Mouse (Mus musculus): ENCODE results near the gene Paxip1. TPM values are rescaled to one million over a fixed set of nuclear protein-coding genes. Genes with fewer than 3 reads are reported as not detected.

Gene Paxip1
- polyA plus RNA-seq, 1 experiment from 2014 or later, result 44.9 TPM

- WGBS, result 32% methylated on average over 21 of the region's 21 CpGs
Observed at GRCm38 (mm10) chr5:27790086-27790909, 1.2 kb downstream of the Paxip1 start.

GRCm38 (mm10) chr5:27789586-27789985 lies 1.9 kb downstream of the Paxip1 start:
- Histone ChIP-seq H3K27ac (no peak overlapping the region), H3K4me3 (replicated peaks) (peak overlapping the region; percentile 72), H3K9ac (replicated peaks) (peak overlapping the region; percentile 84), H3K36me3 (peaks cover 47% of the 10 kb centered on the region), H3K4me2 (peak overlapping the region; percentile 69), H3K9me3 (no peaks in the 10 kb centered on the region), H3K4me1 (replicated peaks) (peaks cover 18% of the 10 kb centered on the region), H3K27me3 (no peaks in the 10 kb centered on the region)
- no peak for ATAC-seq (ENCODE audit: insufficient number of reproducible peaks, insufficient read depth, low FRiP score, low TSS enrichment, low read depth)
- WGBS, result 81% methylated on average over 10 of the region's 10 CpGs

More at GRCm38 (mm10) chr5:27790086-27790909, 1.2 kb downstream of the Paxip1 start:
- Histone ChIP-seq H3K27ac (peak overlapping the region; percentile 95), H3K9me3 (no peaks in the 10 kb centered on the region), H3K4me3 (replicated peaks) (peak overlapping the region; percentile 72), H3K4me1 (replicated peaks) (peaks cover 18% of the 10 kb centered on the region), H3K36me3 (peaks cover 40% of the 10 kb centered on the region), H3K9ac (replicated peaks) (peak overlapping the region; percentile 84), H3K4me2 (peak overlapping the region; percentile 69), H3K27me3 (no peaks in the 10 kb centered on the region)
- ATAC-seq (ENCODE audit: insufficient number of reproducible peaks, insufficient read depth, low FRiP score, low TSS enrichment, low read depth), result no peak

- H3K27me3 ChIP-seq, result no peaks in the 10 kb centered on the region
- H3K4me3 ChIP-seq (replicated peaks), result no peak overlapping the region
- H3K4me1 ChIP-seq (replicated peaks), result no peaks in the 10 kb centered on the region
- peaks cover 89% of the 10 kb centered on the region for H3K36me3 ChIP-seq
- H3K4me2 ChIP-seq, result no peak overlapping the region
- ATAC-seq (ENCODE audit: insufficient number of reproducible peaks, insufficient read depth, low FRiP score, low TSS enrichment, low read depth), result no peak
- 95% methylated on average over 9 of the region's 9 CpGs for WGBS
- H3K9ac ChIP-seq (replicated peaks), result no peak overlapping the region
- H3K27ac ChIP-seq, result no peak overlapping the region
- no peaks in the 10 kb centered on the region for H3K9me3 ChIP-seq
Observed at GRCm38 (mm10) chr5:27783381-27783780, 8.1 kb downstream of the Paxip1 start.

- Histone ChIP-seq H3K4me3 (replicated peaks) (no peak overlapping the region), H3K4me1 (replicated peaks) (no peaks in the 10 kb centered on the region), H3K4me2 (no peak overlapping the region), H3K27ac (no peak overlapping the region), H3K36me3 (peaks cover 98% of the 10 kb centered on the region), H3K27me3 (no peaks in the 10 kb centered on the region), H3K9me3 (no peaks in the 10 kb centered on the region), H3K9ac (replicated peaks) (no peak overlapping the region)
- 89% methylated on average over 5 of the region's 5 CpGs for WGBS
- no peak for ATAC-seq (ENCODE audit: insufficient number of reproducible peaks, insufficient read depth, low FRiP score, low TSS enrichment, low read depth)
Observed at GRCm38 (mm10) chr5:27767948-27768347, 23.5 kb downstream of the Paxip1 start.

- Histone ChIP-seq H3K27me3 (no peaks in the 10 kb centered on the region), H3K36me3 (peaks cover 98% of the 10 kb centered on the region)
- 91% methylated on average over 4 of the region's 4 CpGs for WGBS
Observed at GRCm38 (mm10) chr5:27765780-27766179, 25.7 kb downstream of the Paxip1 start.

GRCm38 (mm10) chr5:27744944-27745343 lies 46.5 kb downstream of the Paxip1 start:
- Histone ChIP-seq H3K27ac (no peak overlapping the region), H3K36me3 (peaks cover 83% of the 10 kb centered on the region), H3K9ac (replicated peaks) (no peak overlapping the region), H3K4me3 (replicated peaks) (no peak overlapping the region), H3K27me3 (no peaks in the 10 kb centered on the region), H3K9me3 (no peaks in the 10 kb centered on the region), H3K4me2 (no peak overlapping the region), H3K4me1 (replicated peaks) (no peaks in the 10 kb centered on the region)
- 92% methylated on average over 1 of the region's 1 CpGs for WGBS
- no peak for ATAC-seq (ENCODE audit: insufficient number of reproducible peaks, insufficient read depth, low FRiP score, low TSS enrichment, low read depth)

More at GRCm38 (mm10) chr5:27765780-27766179, 25.7 kb downstream of the Paxip1 start:
- Histone ChIP-seq H3K9ac (replicated peaks) (no peak overlapping the region), H3K9me3 (no peaks in the 10 kb centered on the region), H3K4me3 (replicated peaks) (no peak overlapping the region), H3K4me2 (no peak overlapping the region), H3K4me1 (replicated peaks) (no peaks in the 10 kb centered on the region), H3K27ac (no peak overlapping the region)
- no peak for ATAC-seq (ENCODE audit: insufficient number of reproducible peaks, insufficient read depth, low FRiP score, low TSS enrichment, low read depth)

- WGBS, result 90% methylated on average over 6 of the region's 6 CpGs
- no peak overlapping the region for H3K9ac ChIP-seq (replicated peaks)
- H3K27ac ChIP-seq, result no peak overlapping the region
- no peak for ATAC-seq (ENCODE audit: insufficient number of reproducible peaks, insufficient read depth, low FRiP score, low TSS enrichment, low read depth)
- no peaks in the 10 kb centered on the region for H3K4me1 ChIP-seq (replicated peaks)
- peaks cover 7% of the 10 kb centered on the region; the same call in 1 of the 2 replicates for H3K9me3 ChIP-seq
- peaks cover 44% of the 10 kb centered on the region for H3K36me3 ChIP-seq
- H3K4me3 ChIP-seq (replicated peaks), result no peak overlapping the region
- no peak overlapping the region for H3K4me2 ChIP-seq
- no peaks in the 10 kb centered on the region for H3K27me3 ChIP-seq
Observed at GRCm38 (mm10) chr5:27739216-27739615, 52.3 kb downstream of the Paxip1 start.

- Histone ChIP-seq H3K9ac (replicated peaks) (no peak overlapping the region), H3K9me3 (peaks cover 10% of the 10 kb centered on the region; the same call in 1 of the 2 replicates), H3K4me3 (replicated peaks) (no peak overlapping the region), H3K4me1 (replicated peaks) (no peaks in the 10 kb centered on the region), H3K4me2 (no peak overlapping the region), H3K27me3 (no peaks in the 10 kb centered on the region), H3K36me3 (peaks cover 23% of the 10 kb centered on the region), H3K27ac (no peak overlapping the region)
- 13% methylated on average over 3 of the region's 3 CpGs for WGBS
- ATAC-seq (ENCODE audit: insufficient number of reproducible peaks, insufficient read depth, low FRiP score, low TSS enrichment, low read depth), result peak; percentile 92
Observed at GRCm38 (mm10) chr5:27737168-27737567, 54.3 kb downstream of the Paxip1 start.

GRCm38 (mm10) chr5:27732288-27732868 lies 59.1 kb downstream of the Paxip1 start:
- Histone ChIP-seq H3K4me1 (replicated peaks) (no peaks in the 10 kb centered on the region), H3K9me3 (peaks cover 10% of the 10 kb centered on the region; the same call in 1 of the 2 replicates), H3K27ac (no peak overlapping the region), H3K4me3 (replicated peaks) (no peak overlapping the region), H3K4me2 (no peak overlapping the region), H3K36me3 (no peaks in the 10 kb centered on the region), H3K9ac (replicated peaks) (no peak overlapping the region), H3K27me3 (no peaks in the 10 kb centered on the region)
- WGBS, result 81% methylated on average over 5 of the region's 5 CpGs
- no peak for ATAC-seq (ENCODE audit: insufficient number of reproducible peaks, insufficient read depth, low FRiP score, low TSS enrichment, low read depth)

- Histone ChIP-seq H3K4me1 (replicated peaks) (no peaks in the 10 kb centered on the region), H3K9me3 (peaks cover 10% of the 10 kb centered on the region; the same call in 1 of the 2 replicates), H3K9ac (replicated peaks) (no peak overlapping the region), H3K36me3 (no peaks in the 10 kb centered on the region), H3K4me3 (replicated peaks) (no peak overlapping the region), H3K4me2 (no peak overlapping the region), H3K27me3 (no peaks in the 10 kb centered on the region), H3K27ac (no peak overlapping the region)
- 78% methylated on average over 1 of the region's 1 CpGs for WGBS
- ATAC-seq (ENCODE audit: insufficient number of reproducible peaks, insufficient read depth, low FRiP score, low TSS enrichment, low read depth), result no peak
Observed at GRCm38 (mm10) chr5:27731392-27731791, 60.1 kb downstream of the Paxip1 start.

- Histone ChIP-seq H3K9me3 (peaks cover 10% of the 10 kb centered on the region; the same call in 1 of the 2 replicates), H3K27me3 (no peaks in the 10 kb centered on the region), H3K4me3 (replicated peaks) (no peak overlapping the region), H3K4me1 (replicated peaks) (no peaks in the 10 kb centered on the region), H3K4me2 (no peak overlapping the region), H3K36me3 (no peaks in the 10 kb centered on the region), H3K27ac (no peak overlapping the region), H3K9ac (replicated peaks) (no peak overlapping the region)
- 85% methylated on average over 5 of the region's 5 CpGs for WGBS
- no peak for ATAC-seq (ENCODE audit: insufficient number of reproducible peaks, insufficient read depth, low FRiP score, low TSS enrichment, low read depth)
Observed at GRCm38 (mm10) chr5:27730666-27731065, 60.8 kb downstream of the Paxip1 start.

Measured in limb, embryonic 12.5 days (tissue).